Mouse (Mus musculus) bone marrow, adult 2 months (tissue): ENCODE data around the gene Syt13. TPM values are rescaled to one million over a fixed set of nuclear protein-coding genes. Genes with fewer than 3 reads are reported as not detected.

Experiments
- H3K27ac ChIP-seq: fragments of 200-500 bp; 2 replicates; pipeline ENCODE4 v1.5.1; 2012; ENCODE audit warnings: low read depth, mild to moderate bottlenecking, control low read depth, inconsistent platforms, low read length; ENCODE audit not compliant: control insufficient read depth, poor library complexity, insufficient read depth
- H3K4me1 ChIP-seq: fragments of 200-500 bp; 2 replicates; pipeline ENCODE4 v1.6.1; 2011; ENCODE audit warnings: low read length; ENCODE audit not compliant: control insufficient read depth, insufficient read depth
- H3K4me3 ChIP-seq: fragments of 200-500 bp; replicated peaks from 2 replicates; pipeline ENCODE3; 2011; ENCODE audit warnings: mild to moderate bottlenecking, low read depth, low read length, control low read depth; ENCODE audit not compliant: control insufficient read depth
- CTCF ChIP-seq: fragments of 200-500 bp; IDR thresholded peaks from 2 replicates; pipeline ENCODE4 v1.5.1; 2011; ENCODE audit warnings: low read length, control low read depth; ENCODE audit not compliant: control insufficient read depth, insufficient read depth
- POLR2A ChIP-seq: fragments of 200-500 bp; IDR thresholded peaks from 2 replicates; pipeline ENCODE4 v1.6.1; 2011; ENCODE audit warnings: low read depth, mild to moderate bottlenecking, control low read depth, low read length, borderline replicate concordance; ENCODE audit not compliant: control insufficient read depth
- WGBS: fragments of 180-500 bp; shearing (Covaris S2); methylation state at CpG from one replicate; pipeline ENCODE4 v1.1.7; 2018; 5-methylcytosine and 5-hydroxymethylcytosine counted together
- polyA plus RNA-seq: library from polyadenylated mRNA; stranded (reverse); fragments of >200 nt; gene quantifications from 2 replicates; pipeline ENCODE4 v1.2.4, GENCODE M21; 2011; ENCODE audit warnings: low replicate concordance; ENCODE audit not compliant: missing spikeins, insufficient read depth, insufficient read length

Syt13 gene
- polyA plus RNA-seq, 1 experiment = not detected

DNA sequence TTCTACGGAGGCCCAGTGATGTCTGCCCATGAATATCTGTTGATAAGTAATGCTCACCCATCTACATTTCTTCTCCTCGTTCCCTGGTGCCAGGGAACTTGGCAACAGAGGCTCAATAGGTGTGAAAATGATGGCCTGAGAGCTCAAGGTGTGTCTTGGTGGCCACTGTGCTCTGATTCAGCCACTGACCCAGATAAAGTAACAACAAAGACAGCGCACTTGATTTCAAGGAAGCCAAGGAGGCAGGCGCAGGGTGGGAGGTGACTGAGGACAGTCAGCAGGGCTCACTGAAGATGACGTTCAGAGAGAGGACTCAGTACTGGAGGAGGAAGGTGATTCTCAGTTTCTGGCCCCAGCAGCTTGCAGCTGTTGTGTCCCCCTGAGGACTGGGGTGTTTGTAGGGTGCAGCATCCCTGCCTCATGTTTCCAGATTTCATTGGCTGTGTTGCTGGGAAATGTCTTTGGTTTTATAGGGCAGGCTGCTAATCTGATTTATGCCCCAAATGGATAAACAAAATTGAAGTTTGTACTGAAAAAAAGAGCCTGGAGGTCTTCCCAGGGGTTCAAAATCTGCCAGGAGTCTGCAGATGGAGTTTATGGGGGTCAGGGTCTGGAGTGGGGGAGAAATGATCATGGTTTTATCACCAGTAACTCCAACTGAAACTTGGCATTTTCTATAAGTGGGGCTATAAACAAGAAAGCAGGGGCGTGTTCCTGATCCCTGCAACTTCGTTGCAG is 2.7 kb downstream of the Syt13 start:
- WGBS = 45% methylated on average over 7 of the region's 7 CpGs
- TF ChIP-seq POLR2A = no peak
- TF ChIP-seq CTCF = no peak
- H3K4me1 ChIP-seq = peaks cover 1% of the 10 kb centered on the region
- no peak overlapping the region for H3K4me3 ChIP-seq
- H3K27ac ChIP-seq = no peak overlapping the region

DNA sequence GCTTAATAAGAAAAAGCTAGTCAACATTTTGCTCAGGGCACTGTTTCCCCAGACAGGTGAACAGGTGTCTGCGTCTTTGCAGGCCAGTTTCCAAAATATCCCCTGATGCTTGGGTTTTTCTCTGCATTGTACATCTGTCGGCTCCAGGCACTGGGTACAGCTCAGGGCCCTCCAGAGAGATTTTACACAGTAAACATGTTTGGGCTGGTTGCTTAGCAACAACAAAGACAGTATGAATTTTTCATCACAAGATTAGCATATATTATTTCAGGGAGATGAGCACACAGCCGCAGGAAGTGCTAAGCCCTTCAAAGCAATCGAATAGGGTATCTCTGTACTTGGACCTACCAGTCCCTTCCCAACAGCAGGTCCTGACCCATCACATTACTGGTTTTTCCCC is 5.8 kb downstream of the Syt13 start:
- TF ChIP-seq CTCF = no peak
- 78% methylated on average over 4 of the region's 4 CpGs for WGBS
- no peak overlapping the region for H3K4me3 ChIP-seq
- H3K27ac ChIP-seq = no peak overlapping the region
- H3K4me1 ChIP-seq = no peaks in the 10 kb centered on the region

DNA sequence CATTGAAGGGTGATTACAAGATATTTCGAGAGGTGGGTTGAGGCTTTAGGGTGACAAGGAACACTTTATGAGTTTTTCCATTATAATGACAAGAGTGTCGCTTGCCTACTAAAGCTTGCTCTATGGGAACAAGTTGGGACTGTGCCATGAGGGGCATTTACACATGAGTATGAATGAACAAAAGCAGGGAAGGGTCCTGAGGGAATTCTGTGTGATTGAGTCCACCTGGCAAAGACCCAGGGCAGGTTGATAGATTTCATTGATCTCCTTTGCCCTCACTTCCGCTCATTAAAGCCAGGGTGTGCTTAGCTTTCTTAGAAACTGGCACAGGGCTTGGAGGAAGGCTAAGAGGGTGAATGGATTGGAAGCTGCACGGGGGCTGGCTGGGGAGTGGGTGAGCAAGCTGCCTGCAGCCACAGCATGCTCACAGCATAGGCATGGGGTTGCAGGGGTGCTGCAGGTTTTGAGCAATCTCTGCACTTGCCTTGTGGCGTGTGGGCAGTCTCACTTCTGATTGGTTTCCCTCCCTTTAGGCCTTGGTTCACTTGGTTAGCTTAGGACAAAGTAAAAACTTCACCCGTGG is 9.9 kb downstream of the Syt13 start:
- Histone ChIP-seq H3K4me1 (no peaks in the 10 kb centered on the region), H3K4me3 (no peak overlapping the region), H3K27ac (no peak overlapping the region)
- WGBS = 67% methylated on average over 6 of the region's 6 CpGs
- TF ChIP-seq CTCF (no peak), POLR2A (no peak)

DNA sequence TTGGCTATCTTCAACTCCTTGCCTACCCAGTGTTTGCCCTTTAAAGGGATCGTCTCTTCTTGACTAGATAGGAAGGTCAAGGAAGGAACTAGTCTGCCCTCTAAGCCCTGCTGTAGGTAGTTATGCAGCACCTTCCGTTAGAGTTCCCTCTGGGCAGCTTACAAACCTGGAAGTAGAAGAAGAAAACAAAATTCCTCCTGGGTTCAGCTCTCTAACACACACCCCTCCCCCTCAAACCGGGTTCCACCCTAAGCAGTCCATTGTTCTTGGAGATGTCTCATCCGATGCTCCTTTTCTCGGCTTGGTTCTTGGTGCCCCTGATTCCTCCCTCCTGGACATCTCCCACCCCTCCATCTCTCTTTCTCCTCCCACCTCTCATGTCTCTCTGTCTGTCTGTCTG is 14.8 kb downstream of the Syt13 start:
- Histone ChIP-seq H3K4me1 (no peaks in the 10 kb centered on the region), H3K4me3 (no peak overlapping the region), H3K27ac (no peak overlapping the region)
- 82% methylated on average over 5 of the region's 5 CpGs for WGBS
- TF ChIP-seq POLR2A = no peak
- no peak for TF ChIP-seq CTCF

DNA sequence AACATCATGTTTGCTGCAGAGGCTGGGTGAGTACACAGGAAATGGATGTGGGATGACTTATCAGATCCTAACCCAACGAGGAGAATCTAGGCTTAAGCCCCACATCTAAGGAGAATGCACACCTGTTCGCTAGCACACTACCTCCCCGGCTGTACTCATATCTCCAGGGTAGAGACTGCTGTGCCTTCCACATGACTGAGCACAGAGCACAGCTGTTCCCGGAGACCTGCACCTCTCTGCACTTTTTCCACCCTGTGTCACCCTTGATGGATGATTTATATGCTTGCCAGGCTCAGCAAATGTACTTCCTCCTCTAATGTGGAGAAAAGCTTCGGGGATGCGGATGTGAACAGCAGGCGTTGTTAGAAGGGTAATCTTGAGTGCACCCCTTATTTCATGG is 16.2 kb downstream of the Syt13 start:
- no peaks in the 10 kb centered on the region for H3K4me1 ChIP-seq
- H3K27ac ChIP-seq = no peak overlapping the region
- no peak overlapping the region for H3K4me3 ChIP-seq
- 6% methylated on average over 7 of the region's 7 CpGs for WGBS
- TF ChIP-seq POLR2A (no peak), CTCF (no peak)

DNA sequence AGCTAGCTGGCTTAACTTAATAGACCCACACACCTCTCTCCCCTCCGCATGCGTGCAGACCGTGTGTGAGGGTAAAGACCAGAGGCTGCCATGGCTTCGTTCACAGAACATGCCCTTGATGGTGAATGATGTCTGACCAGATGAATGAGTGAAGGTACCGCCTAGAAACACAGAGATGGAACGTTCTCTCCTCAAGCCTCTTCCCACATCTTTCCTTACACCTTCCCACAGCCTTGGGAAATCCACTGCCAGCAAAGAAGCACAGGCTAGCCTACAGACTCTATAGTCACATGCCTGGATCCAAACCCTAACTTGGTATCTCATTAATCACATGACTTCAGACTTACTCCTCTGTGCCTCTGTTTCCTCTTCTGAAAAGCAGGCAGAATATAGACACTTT is 18.5 kb downstream of the Syt13 start:
- Histone ChIP-seq H3K4me3 (no peak overlapping the region), H3K4me1 (no peaks in the 10 kb centered on the region), H3K27ac (no peak overlapping the region)
- TF ChIP-seq CTCF = no peak
- TF ChIP-seq POLR2A = no peak
- 82% methylated on average over 6 of the region's 6 CpGs for WGBS

DNA sequence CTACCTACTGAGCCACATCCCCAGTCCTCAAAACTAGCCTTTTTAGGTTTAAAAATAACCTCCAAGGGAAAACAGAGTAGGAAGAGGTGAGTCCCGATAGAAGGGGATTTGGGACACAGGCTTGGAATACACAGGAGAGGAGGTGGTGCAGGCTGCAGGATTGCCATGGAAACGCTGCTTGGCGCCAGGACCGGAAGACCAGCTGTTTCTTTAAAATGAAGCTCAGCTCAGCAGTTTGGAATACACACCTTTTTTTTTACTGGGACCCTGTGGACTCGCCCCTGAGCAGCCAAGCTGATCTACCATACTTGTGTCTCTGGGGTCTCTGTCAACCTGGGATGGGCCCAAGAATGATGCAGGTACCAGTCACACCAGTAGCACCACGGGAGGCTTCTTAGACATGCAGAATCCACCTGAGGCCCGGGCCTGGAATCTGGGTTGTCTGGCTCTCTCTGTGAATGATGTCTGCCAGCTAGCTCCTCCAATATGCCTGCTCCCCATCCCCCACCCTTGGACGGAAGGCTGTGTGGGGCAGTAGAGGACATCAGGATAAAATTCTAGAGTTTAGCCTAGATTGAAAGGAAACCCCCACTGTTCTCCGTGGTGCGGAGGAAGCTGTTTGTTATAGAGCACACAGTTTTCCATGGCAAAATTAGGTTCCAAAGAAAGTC is 19.5 kb downstream of the Syt13 start:
- no peak overlapping the region for H3K4me3 ChIP-seq
- TF ChIP-seq POLR2A (no peak), CTCF (no peak)
- 77% methylated on average over 10 of the region's 10 CpGs for WGBS
- H3K4me1 ChIP-seq = no peaks in the 10 kb centered on the region
- no peak overlapping the region for H3K27ac ChIP-seq

DNA sequence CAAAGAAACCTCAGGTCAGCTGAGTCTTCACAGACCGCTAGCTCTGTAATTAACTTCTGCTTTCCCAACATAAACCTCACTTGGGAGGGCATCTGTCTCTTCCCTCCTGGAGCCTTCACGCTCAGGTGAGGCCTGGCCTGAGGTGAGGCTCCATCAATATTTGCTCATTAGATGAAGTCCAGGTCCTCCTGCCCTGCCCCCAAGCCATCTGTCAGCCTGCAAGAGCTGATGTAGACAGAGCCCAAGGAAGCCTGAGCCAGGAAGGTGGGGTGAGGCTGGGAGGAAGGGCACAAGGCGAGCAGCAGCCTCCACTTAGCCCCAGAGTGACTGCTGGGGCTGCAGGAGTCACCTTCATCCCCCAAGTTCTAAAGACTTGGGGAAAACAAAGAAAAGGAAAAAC is 20.6 kb downstream of the Syt13 start:
- WGBS = 45% methylated on average over 3 of the region's 3 CpGs
- H3K4me1 ChIP-seq = no peaks in the 10 kb centered on the region
- H3K27ac ChIP-seq = no peak overlapping the region
- no peak overlapping the region for H3K4me3 ChIP-seq
- TF ChIP-seq CTCF = no peak
- no peak for TF ChIP-seq POLR2A
